In the genomic region with DNA sequence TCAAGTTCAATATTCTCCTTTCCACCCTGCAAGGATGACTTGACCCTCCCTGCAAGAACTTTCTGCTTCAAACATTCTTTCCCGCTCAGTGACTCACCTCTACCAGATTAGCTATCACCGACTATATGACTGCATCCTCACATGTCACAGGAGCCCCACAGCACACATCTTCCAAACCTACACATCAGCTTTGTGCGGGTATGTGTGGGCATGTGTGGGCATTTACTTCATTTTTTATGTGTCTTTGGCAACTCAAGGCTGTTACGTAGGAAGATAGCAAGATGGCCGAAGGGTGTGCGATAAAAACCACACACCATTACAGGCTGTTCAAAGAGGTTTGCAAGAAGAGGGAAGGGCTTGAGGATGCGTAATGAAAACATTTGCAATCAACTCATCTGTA, we compare ENCODE assay signal across 17 mouse cellular contexts.
"Had no signal": no experiment of that assay in that cellular context is flagged by ENCODE, and none has a peak within 500 bp of the region (broad histone marks: within the 10 kb centered on the region; RNA-seq: fewer than 3 reads in every experiment).

No protein-coding gene starts in this region.

- DNase-seq: left cerebral cortex, postnatal 4 days; liver; liver, embryonic 13.5 days; liver, postnatal 0 days; lung, adult 18-20 months; lung, adult 2 months; lung, embryonic 14.5 days; lung, postnatal 10 days; lung, postnatal 14 days; lung, postnatal 36 days; lung, postnatal 4 days; midbrain, embryonic 14.5 days had no signal

- ATAC-seq: liver, embryonic 12.5 days; liver, postnatal 0 days; lung, postnatal 0 days; midbrain, embryonic 13.5 days; midbrain, embryonic 15.5 days; midbrain, embryonic 16.5 days had no signal
